Mouse (Mus musculus) embryonic facial prominence, embryonic 12.5 days (tissue): Measurements from ENCODE around the gene Ubtd1. TPM values are rescaled to one million over a fixed set of nuclear protein-coding genes. Genes with fewer than 3 reads are reported as not detected.

Source experiments
- ATAC-seq: fragments of 200-750 bp; cut with Nextera tagmentation; 2 replicates; pipeline ENCODE4 v1.8.0; 2017; ENCODE audit not compliant: insufficient number of reproducible peaks, insufficient read depth, low FRiP score, low TSS enrichment
- H3K27ac ChIP-seq: fragments of 300-500 bp; sonication (generic); 2 replicates; pipeline ENCODE4 v1.5.1; 2016; ENCODE audit warnings: mild to moderate bottlenecking
- H3K27me3 ChIP-seq: fragments of 300-500 bp; sonication (generic); 2 replicates; pipeline ENCODE4 v1.6.1; 2016; ENCODE audit warnings: mild to moderate bottlenecking, moderate library complexity
- H3K36me3 ChIP-seq: fragments of 300-500 bp; sonication (generic); 2 replicates; pipeline ENCODE4 v1.6.1; 2016; ENCODE audit warnings: mild to moderate bottlenecking
- H3K4me1 ChIP-seq: fragments of 300-500 bp; sonication (generic); 2 replicates; pipeline ENCODE4 v1.6.1; 2016
- H3K4me2 ChIP-seq: fragments of 300-500 bp; sonication (generic); replicated peaks from 2 replicates; pipeline ENCODE4 v1.6.1; 2016; ENCODE audit warnings: mild to moderate bottlenecking, moderate library complexity
- H3K4me3 ChIP-seq: fragments of 300-500 bp; sonication (generic); 2 replicates; pipeline ENCODE4 v1.5.1; 2016; ENCODE audit warnings: mild to moderate bottlenecking
- H3K9ac ChIP-seq: fragments of 300-500 bp; sonication (generic); 2 replicates; pipeline ENCODE4 v1.6.1; 2016; ENCODE audit warnings: mild to moderate bottlenecking, moderate library complexity
- H3K9me3 ChIP-seq: fragments of 300-500 bp; sonication (generic); 2 replicates; pipeline ENCODE4 v1.6.1; 2016; ENCODE audit warnings: mild to moderate bottlenecking, moderate library complexity
- WGBS: fragments of 180-500 bp; shearing (Covaris S2); methylation state at CpG from one replicate; pipeline ENCODE4 v1.1.7; 2016; 5-methylcytosine and 5-hydroxymethylcytosine counted together
- polyA plus RNA-seq: library from polyadenylated mRNA; unstranded; fragments of >200 nt; fragmentation: Nextera tagmentation; extraction: Ambion mirVana; gene quantifications from 2 replicates; pipeline ENCODE4 v1.2.1, GENCODE M21; 2016

Gene Ubtd1
- polyA plus RNA-seq, 1 experiment from 2014 or later, result 20.3 TPM

- H3K4me1 ChIP-seq, result peaks cover 19% of the 10 kb centered on the region
- peaks cover 9% of the 10 kb centered on the region; the same call in 1 of the 2 replicates for H3K36me3 ChIP-seq
- H3K27ac ChIP-seq, result 0 out of 2 replicates have a peak overlapping the region, but pooled peaks have one; percentile 7
These were observed 52.0 kb downstream of the Ubtd1 start for GRCm38 (mm10) chr19:42033611-42034010.

GRCm38 (mm10) chr19:42034146-42034775 lies 52.7 kb downstream of the Ubtd1 start:
- ATAC-seq, result no peak

More at GRCm38 (mm10) chr19:42033611-42034010, 52.0 kb downstream of the Ubtd1 start:
- peak overlapping the region; percentile 21; the same call in 1 of the 2 replicates for H3K9ac ChIP-seq
- H3K4me2 ChIP-seq, result no peak overlapping the region
- no peaks in the 10 kb centered on the region for H3K9me3 ChIP-seq
- 85% methylated on average over 14 of the region's 14 CpGs for WGBS
- no peak for ATAC-seq
- no peaks in the 10 kb centered on the region for H3K27me3 ChIP-seq
- H3K4me3 ChIP-seq, result no peak overlapping the region

GRCm38 (mm10) chr19:42034881-42035455 lies 53.4 kb downstream of the Ubtd1 start:
- no peak overlapping the region for H3K4me2 ChIP-seq
- H3K9ac ChIP-seq, result 0 out of 2 replicates have a peak overlapping the region, but pooled peaks have one; percentile 19
- H3K27ac ChIP-seq, result peak overlapping the region; percentile 7; the same call in 1 of the 2 replicates
- peaks cover 9% of the 10 kb centered on the region; the same call in 1 of the 2 replicates for H3K36me3 ChIP-seq
- peaks cover 19% of the 10 kb centered on the region for H3K4me1 ChIP-seq
- H3K27me3 ChIP-seq, result peaks cover 3% of the 10 kb centered on the region
- ATAC-seq, result peak; percentile 42; the same call in 1 of the 2 replicates
- no peak overlapping the region for H3K4me3 ChIP-seq
- WGBS, result 45% methylated on average over 11 of the region's 11 CpGs
- no peaks in the 10 kb centered on the region for H3K9me3 ChIP-seq

More at GRCm38 (mm10) chr19:42034146-42034775, 52.7 kb downstream of the Ubtd1 start:
- 53% methylated on average over 9 of the region's 9 CpGs for WGBS
- H3K9me3 ChIP-seq, result no peaks in the 10 kb centered on the region
- H3K27me3 ChIP-seq, result no peaks in the 10 kb centered on the region
- no peak overlapping the region for H3K4me3 ChIP-seq
- H3K4me1 ChIP-seq, result peaks cover 19% of the 10 kb centered on the region
- peaks cover 9% of the 10 kb centered on the region; the same call in 1 of the 2 replicates for H3K36me3 ChIP-seq
- H3K9ac ChIP-seq, result peak overlapping the region; percentile 21; the same call in 1 of the 2 replicates
- no peak overlapping the region for H3K4me2 ChIP-seq
- H3K27ac ChIP-seq, result peak overlapping the region; percentile 7; the same call in 1 of the 2 replicates

- Histone ChIP-seq H3K27ac (no peak within 1 kb of the TSS), H3K4me2 (no peak within 1 kb of the TSS), H3K9me3 (no peaks in the 10 kb centered on the region), H3K4me3 (no peak within 1 kb of the TSS), H3K27me3 (peaks cover 8% of the 10 kb centered on the region), H3K4me1 (peaks cover 19% of the 10 kb centered on the region), H3K9ac (no peak within 1 kb of the TSS), H3K36me3 (peaks cover 9% of the 10 kb centered on the region; the same call in 1 of the 2 replicates)
- ATAC-seq, result peak; percentile 50; the same call in 1 of the 2 replicates
- 67% methylated on average over 19 of the region's 19 CpGs for WGBS
These were observed 54.1 kb downstream of the Ubtd1 start, which contains the start of gene Ankrd2 for GRCm38 (mm10) chr19:42035456-42036248. TSS of gene Ankrd2 (plus strand) at chr19:42036000.

- peaks cover 19% of the 10 kb centered on the region for H3K4me1 ChIP-seq
- no peak overlapping the region for H3K27ac ChIP-seq
- H3K27me3 ChIP-seq, result peaks cover 8% of the 10 kb centered on the region
- no peak overlapping the region for H3K9ac ChIP-seq
- no peak for ATAC-seq
- H3K4me2 ChIP-seq, result no peak overlapping the region
- 80% methylated on average over 3 of the region's 3 CpGs for WGBS
- peaks cover 9% of the 10 kb centered on the region; the same call in 1 of the 2 replicates for H3K36me3 ChIP-seq
- no peak overlapping the region for H3K4me3 ChIP-seq
- no peaks in the 10 kb centered on the region for H3K9me3 ChIP-seq
These were observed 54.8 kb downstream of the Ubtd1 start for GRCm38 (mm10) chr19:42036357-42036756.

- Histone ChIP-seq H3K27me3 (peaks cover 8% of the 10 kb centered on the region), H3K27ac (no peak overlapping the region), H3K4me1 (peaks cover 19% of the 10 kb centered on the region), H3K4me2 (no peak overlapping the region), H3K9me3 (no peaks in the 10 kb centered on the region), H3K36me3 (peaks cover 9% of the 10 kb centered on the region; the same call in 1 of the 2 replicates), H3K4me3 (no peak overlapping the region), H3K9ac (no peak overlapping the region)
- no peak for ATAC-seq
- 73% methylated on average over 11 of the region's 11 CpGs for WGBS
These were observed 55.7 kb downstream of the Ubtd1 start for GRCm38 (mm10) chr19:42037167-42037702.

GRCm38 (mm10) chr19:42038310-42038709 lies 56.7 kb downstream of the Ubtd1 start:
- WGBS, result 91% methylated on average over 12 of the region's 12 CpGs
- H3K4me1 ChIP-seq, result peaks cover 19% of the 10 kb centered on the region
- no peak overlapping the region for H3K4me3 ChIP-seq
- H3K9me3 ChIP-seq, result no peaks in the 10 kb centered on the region
- no peak overlapping the region for H3K9ac ChIP-seq
- ATAC-seq, result no peak
- H3K4me2 ChIP-seq, result no peak overlapping the region
- peaks cover 9% of the 10 kb centered on the region; the same call in 1 of the 2 replicates for H3K36me3 ChIP-seq
- peaks cover 8% of the 10 kb centered on the region for H3K27me3 ChIP-seq
- H3K27ac ChIP-seq, result no peak overlapping the region

- WGBS, result 92% methylated on average over 6 of the region's 6 CpGs
- no peak for ATAC-seq
- H3K4me3 ChIP-seq, result no peak overlapping the region
- H3K4me1 ChIP-seq, result peaks cover 7% of the 10 kb centered on the region
- no peak overlapping the region for H3K9ac ChIP-seq
- peaks cover 8% of the 10 kb centered on the region for H3K27me3 ChIP-seq
- H3K9me3 ChIP-seq, result no peaks in the 10 kb centered on the region
- H3K36me3 ChIP-seq, result no peaks in the 10 kb centered on the region
- no peak overlapping the region for H3K27ac ChIP-seq
- no peak overlapping the region for H3K4me2 ChIP-seq
These were observed 62.4 kb downstream of the Ubtd1 start for GRCm38 (mm10) chr19:42043988-42044387.

- H3K27ac ChIP-seq, result no peak within 1 kb of the TSS
- no peaks in the 10 kb centered on the region for H3K36me3 ChIP-seq
- no peaks in the 10 kb centered on the region for H3K9me3 ChIP-seq
- H3K27me3 ChIP-seq, result no peaks in the 10 kb centered on the region
- H3K4me3 ChIP-seq, result peak within 1 kb of the TSS; percentile 31
- peaks cover 7% of the 10 kb centered on the region for H3K4me1 ChIP-seq
- H3K9ac ChIP-seq, result 0 out of 2 replicates have a peak within 1 kb of the TSS, but pooled peaks have one; percentile 15
- peak within 1 kb of the TSS; percentile 48 for H3K4me2 ChIP-seq
- ATAC-seq, result peak; percentile 75; the same call in 1 of the 2 replicates
- WGBS, result 22% methylated on average over 23 of the region's 23 CpGs
These were observed 63.9 kb downstream of the Ubtd1 start, which contains the start of gene Hoga1 for GRCm38 (mm10) chr19:42045269-42046102. TSS of gene Hoga1 (plus strand) at chr19:42045610.

GRCm38 (mm10) chr19:42050251-42050650 lies 68.7 kb downstream of the Ubtd1 start:
- WGBS, result 94% methylated on average over 1 of the region's 1 CpGs
- Histone ChIP-seq H3K9ac (no peak overlapping the region), H3K4me2 (no peak overlapping the region), H3K36me3 (no peaks in the 10 kb centered on the region), H3K4me1 (peaks cover 7% of the 10 kb centered on the region), H3K27me3 (no peaks in the 10 kb centered on the region), H3K9me3 (no peaks in the 10 kb centered on the region), H3K4me3 (no peak overlapping the region), H3K27ac (no peak overlapping the region)
- no peak for ATAC-seq
